Mouse (Mus musculus) left cerebral cortex, adult 2 months (tissue): ENCODE results near the gene Osbpl6. TPM values are rescaled to one million over a fixed set of nuclear protein-coding genes. Genes with fewer than 3 reads are reported as not detected.

Source experiments
- DNase-seq, 2 experiments: peaks; one replicate each; pipeline ENCODE4 v3.0.0; 2021 to 2022; ENCODE audit warnings: low spot score in 2 of 2, mixed read lengths in 1 of 2; ENCODE audit errors: extremely low spot score in 1 of 2
- H3K27ac ChIP-seq: fragments of 200-600 bp; 2 replicates; pipeline ENCODE4 v1.8.1; 2022
- H3K4me3 ChIP-seq: fragments of 200-600 bp; 2 replicates; pipeline ENCODE4 v1.8.1; 2022
- CTCF ChIP-seq: fragments of 200-600 bp; IDR thresholded peaks from 2 replicates; pipeline ENCODE4 v1.8.1; 2022; ENCODE audit warnings: antibody characterized with exemption, mild to moderate bottlenecking, moderate library complexity
- intact Hi-C: fragments of 180-260 bp; cut with DNase I; formaldehyde crosslinking; loops from one replicate; pipeline ENCODE4 v1.15.1; 2025
- microRNA-seq, 2 experiments: library from miRNA; unstranded; fragments of <30 nt; microRNA quantifications; one replicate each; pipeline ENCODE4 v1.2.0; 2021
- total RNA-seq, 2 experiments: library from RNA; stranded (reverse); gene quantifications; 2 replicates each; pipeline ENCODE4 v1.2.3; 2021

Gene Osbpl6
- total RNA-seq, 2 experiments from 2014 or later, result 53.0 to 62.0 TPM

DNA sequence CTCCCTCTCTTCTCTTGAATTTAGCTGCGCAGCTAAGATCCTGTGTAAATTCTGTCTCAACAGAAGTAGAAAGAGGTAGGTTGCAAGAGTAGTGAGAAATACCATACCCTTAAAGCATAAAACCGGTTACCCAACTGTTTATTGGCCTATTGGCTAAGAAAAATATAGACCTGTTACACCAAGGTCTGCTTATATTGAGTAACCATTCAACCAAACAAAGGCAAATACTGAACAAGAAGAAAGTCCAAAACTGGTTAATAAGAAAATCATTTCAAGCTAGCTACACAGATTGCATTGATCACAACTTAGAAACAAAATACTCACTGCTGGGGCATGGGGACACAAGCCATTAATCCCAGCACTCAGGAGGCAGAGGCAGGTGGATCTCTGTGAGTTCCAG, 233.3 kb downstream of the Osbpl6 start:
- Histone ChIP-seq H3K27ac (no peak overlapping the region), H3K4me3 (no peak overlapping the region)
- DNase-seq, result no peak
- TF ChIP-seq CTCF, result no peak
- intact Hi-C loops, result no loop called here

DNA sequence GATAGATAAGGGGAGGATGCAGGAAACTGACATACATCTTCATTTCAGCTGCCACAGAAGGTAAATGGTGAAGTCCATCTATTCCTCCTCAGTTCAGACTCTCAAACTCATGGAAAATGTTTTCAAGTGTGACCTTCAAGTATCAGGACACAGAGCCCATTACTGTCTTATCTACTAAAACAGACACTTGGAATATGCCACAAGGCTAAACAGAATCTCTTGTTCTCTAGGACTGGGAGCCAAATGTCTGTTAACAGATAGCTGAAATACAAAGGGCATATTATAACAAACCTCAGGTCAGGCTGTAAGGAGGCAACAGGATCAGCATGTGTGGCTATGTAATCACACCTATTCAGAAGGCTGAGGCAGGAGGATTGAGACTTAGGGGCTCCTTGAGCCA, 237.5 kb downstream of the Osbpl6 start:
- no peak for DNase-seq
- intact Hi-C loops, result no loop called here
- Histone ChIP-seq H3K27ac (no peak overlapping the region), H3K4me3 (no peak overlapping the region)
- TF ChIP-seq CTCF, result no peak

DNA sequence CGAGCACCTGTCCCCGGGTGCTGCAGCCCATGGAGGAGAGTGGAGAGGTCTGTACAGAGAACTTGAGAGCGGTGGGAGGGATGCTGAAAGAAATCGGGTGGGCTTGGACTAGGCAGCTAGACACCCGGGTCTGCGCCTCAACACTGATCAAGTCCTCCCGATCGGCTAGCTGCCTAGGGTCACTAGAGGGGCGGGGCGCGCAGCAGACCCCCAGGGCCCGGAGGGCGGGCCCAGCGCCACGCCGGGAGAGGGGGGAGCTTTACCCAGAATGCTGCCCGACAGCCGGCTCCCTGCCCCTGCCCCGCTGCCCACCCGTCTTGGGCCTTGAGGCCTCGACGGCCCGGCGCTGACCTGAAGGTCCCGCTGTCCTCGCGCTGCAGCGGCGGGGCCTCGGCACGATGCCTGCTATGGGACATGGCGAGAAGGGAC, 241.1 kb downstream of the Osbpl6 start:
- H3K4me3 ChIP-seq, result peak overlapping the region; percentile 73
- peak overlapping the region; percentile 74; the same call in 1 of the 2 replicates for H3K27ac ChIP-seq
- DNase-seq, result peak in 1 of 2 experiments; percentile 20
- no peak for TF ChIP-seq CTCF
- intact Hi-C loops, result no loop called here

DNA sequence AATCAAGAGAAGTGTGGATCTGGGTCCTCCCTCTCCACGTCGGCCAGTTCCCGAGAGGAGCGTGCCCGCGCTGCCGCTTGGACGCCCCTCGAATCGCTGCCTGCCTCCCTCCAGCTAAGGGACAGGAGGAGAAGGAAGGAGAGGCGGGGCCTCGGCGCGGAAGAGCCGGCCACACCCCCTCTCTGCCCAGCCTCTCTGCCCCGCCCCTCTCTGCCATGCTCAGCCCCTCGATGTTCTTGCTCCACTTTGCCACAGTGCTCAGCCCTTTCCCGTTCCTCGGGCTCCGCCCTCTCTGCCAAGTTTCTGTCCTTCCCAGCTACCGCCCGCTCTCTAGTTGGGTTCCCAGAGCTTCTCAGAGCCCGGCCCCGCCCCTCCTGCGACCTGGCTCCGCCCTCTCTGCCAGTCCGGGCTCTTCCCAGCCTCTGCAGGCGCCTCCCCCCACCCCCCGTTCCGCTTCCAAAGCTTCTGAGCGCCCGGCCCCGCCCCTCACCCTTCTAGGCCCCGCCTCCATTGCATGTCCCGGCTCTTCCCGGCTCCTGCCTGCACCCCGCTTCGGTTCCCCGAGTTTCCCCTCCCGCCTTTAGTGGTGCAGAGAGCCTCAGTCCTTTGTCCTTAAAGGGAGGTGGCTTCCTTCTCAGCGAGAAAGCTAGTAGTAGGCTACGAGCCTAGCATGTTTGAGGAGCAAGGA, 241.7 kb downstream of the Osbpl6 start, which contains the start of the genes Prkra and Pjvk:
Gene Prkra (minus strand): TSS at position 133 of the 688 bp plus-strand sequence.
Gene Pjvk (plus strand): TSS at position 594 of the 688 bp plus-strand sequence.
- peak; percentile 94 to 95 for DNase-seq
- intact Hi-C loops, result loop anchor here (1.0 kb wide), 1 partner anchor 25 kb away; the partner anchor contains the start of gene Fkbp7
- Histone ChIP-seq H3K4me3 (peak within 1 kb of the TSS; percentile 73), H3K27ac (peak within 1 kb of the TSS; percentile 76)
- no peak for TF ChIP-seq CTCF

DNA sequence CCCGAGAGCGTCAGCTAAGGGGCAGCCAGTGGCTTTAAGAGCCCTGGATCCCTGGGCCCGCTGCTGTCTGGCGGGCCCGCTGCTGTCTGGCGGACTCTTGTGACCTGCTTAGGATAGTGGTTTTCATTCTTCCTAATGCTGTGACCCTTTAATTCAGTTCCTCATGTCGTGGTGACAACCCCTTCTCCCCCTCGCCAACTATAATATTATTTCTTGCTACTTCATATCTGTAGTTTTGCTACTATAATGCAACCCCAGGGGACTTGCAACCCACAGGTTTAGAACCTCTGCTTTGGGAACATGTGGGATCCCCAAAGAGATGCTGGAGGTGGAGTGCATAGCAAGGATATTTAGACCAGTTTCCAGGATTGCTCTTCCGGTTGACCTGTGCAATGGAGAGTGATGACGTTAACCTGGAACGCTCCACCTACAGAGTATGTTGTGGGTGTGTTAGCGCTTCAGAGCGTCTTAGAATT, 242.4 kb downstream of the Osbpl6 start:
- no peak for TF ChIP-seq CTCF
- H3K4me3 ChIP-seq, result peak overlapping the region; percentile 73
- peak in 1 of 2 experiments; percentile 11 for DNase-seq
- H3K27ac ChIP-seq, result peak overlapping the region; percentile 76
- intact Hi-C loops, result loop anchor here (1.0 kb wide), 1 partner anchor 25 kb away; the partner anchor contains the start of gene Fkbp7

Small RNAs within 50 kb of the gene (microRNA-seq; reads per million reads assigned to microRNA genes)
- 0 reads per million in 2 experiments for gene Gm23164

Other genes with a start within 250 kb of the Osbpl6 start
- gene Pde11a, start 67.7 kb upstream of the Osbpl6 start, total RNA-seq, result 1 to 10 TPM; 4.6 to 5.5 TPM
- not detected for gene Cyct, start 46.1 kb upstream of the Osbpl6 start, total RNA-seq
- 10 to 100 TPM; 40.4 to 41.7 TPM for gene Rbm45, start 36.5 kb upstream of the Osbpl6 start, total RNA-seq
- gene Prkra, start 241.5 kb downstream of the Osbpl6 start, total RNA-seq, result 10 to 100 TPM; 15.2 to 17.0 TPM
- gene Pjvk, start 242.0 kb downstream of the Osbpl6 start, total RNA-seq, result not detected